24 mouse cellular contexts compared by ENCODE assay signal in genomic region chr5:35600233-35600632, GRCm38 (mm10). TPM values are rescaled to one million over a fixed set of nuclear protein-coding genes. Genes with fewer than 3 reads are reported as not detected.
DNase-seq lines count a peak whose midpoint lies in the region; ATAC-seq and TF ChIP-seq lines count a peak whose summit lies in the region.
"Had no signal": no experiment of that assay in that cellular context is flagged by ENCODE, and none has a peak within 500 bp of the region (broad histone marks: within the 10 kb centered on the region; RNA-seq: fewer than 3 reads in every experiment).

No protein-coding gene starts in this region.

- H3K27ac ChIP-seq in gastrocnemius, adult 2 months: peak overlapping the region; percentile 77
- no peak overlapping the region for H3K27ac ChIP-seq in heart, embryonic 15.5 days
- H3K27ac ChIP-seq in limb, embryonic 11.5 days (replicated peaks; ENCODE audit: low read depth, low read length): 0 out of 2 replicates have a peak overlapping the region, but pooled peaks have one; percentile 8
- H3K27ac ChIP-seq in limb, embryonic 10.5 days: no peak overlapping the region
- H3K27ac ChIP-seq in stomach, postnatal 0 days (replicated peaks): no peak overlapping the region
- H3K27ac ChIP-seq: forebrain, embryonic 10.5 days; forebrain, embryonic 13.5 days; hindbrain, embryonic 10.5 days; hindbrain, embryonic 13.5 days; intestine, embryonic 15.5 days had no signal

- intact Hi-C loops in gastrocnemius, adult 2 months (cut with DNase I): no loop called here

- TF ChIP-seq CTCF in gastrocnemius, adult 2 months (IDR thresholded peaks at IDR 0.05): no peak
- TF ChIP-seq CTCF in stomach, postnatal 0 days (IDR thresholded peaks at IDR 0.05; ENCODE audit: low read depth): no peak

- no peak overlapping the region for H3K9ac ChIP-seq in heart, embryonic 15.5 days
- no peak overlapping the region for H3K9ac ChIP-seq in limb, embryonic 11.5 days (ENCODE audit: low read length)
- no peak overlapping the region for H3K9ac ChIP-seq in stomach, postnatal 0 days (ENCODE audit: low read length)
- H3K9ac ChIP-seq: forebrain, embryonic 13.5 days; heart, embryonic 12.5 days; hindbrain, embryonic 13.5 days; intestine, embryonic 15.5 days had no signal

- H3K36me3 ChIP-seq in heart, embryonic 15.5 days: peaks cover 30% of the 10 kb centered on the region
- H3K36me3 ChIP-seq in limb, embryonic 11.5 days (ENCODE audit: control insufficient read depth, insufficient read depth, low read length): peaks cover 2% of the 10 kb centered on the region; the same call in 1 of the 2 replicates
- peaks cover 33% of the 10 kb centered on the region for H3K36me3 ChIP-seq in limb, embryonic 10.5 days
- H3K36me3 ChIP-seq in stomach, postnatal 0 days (ENCODE audit: control insufficient read depth, insufficient read depth, low read length): peaks cover 11% of the 10 kb centered on the region

- TF ChIP-seq EP300 in stomach, postnatal 0 days (optimal IDR thresholded peaks at IDR 0.05): no peak

- peaks cover 7% of the 10 kb centered on the region for H3K4me1 ChIP-seq in heart, embryonic 15.5 days (replicated peaks)
- no peaks in the 10 kb centered on the region for H3K4me1 ChIP-seq in limb, embryonic 11.5 days (ENCODE audit: control insufficient read depth, insufficient read depth, low read length)
- no peaks in the 10 kb centered on the region for H3K4me1 ChIP-seq in limb, embryonic 10.5 days
- H3K4me1 ChIP-seq in stomach, postnatal 0 days (replicated peaks; ENCODE audit: control insufficient read depth, insufficient read depth): no peaks in the 10 kb centered on the region
- H3K4me1 ChIP-seq: forebrain, embryonic 10.5 days; forebrain, embryonic 13.5 days; hindbrain, embryonic 13.5 days; intestine, embryonic 15.5 days had no signal

- WGBS in heart, embryonic 15.5 days: 56% methylated on average over 11 of the region's 11 CpGs
- 89% methylated on average over 11 of the region's 11 CpGs for WGBS in limb, embryonic 11.5 days
- whole genome bisulfite sequencing in limb, embryonic 10.5 days: 86% methylated on average over 11 of the region's 11 CpGs
- WGBS in stomach, postnatal 0 days: 81% methylated on average over 11 of the region's 11 CpGs

- no peaks in the 10 kb centered on the region; the same call in 1 of the 2 replicates for H3K27me3 ChIP-seq in heart, embryonic 15.5 days
- H3K27me3 ChIP-seq in limb, embryonic 11.5 days (ENCODE audit: control insufficient read depth, insufficient read depth, low read length): no peaks in the 10 kb centered on the region
- no peaks in the 10 kb centered on the region for H3K27me3 ChIP-seq in limb, embryonic 10.5 days (ENCODE audit: low read depth, poor library complexity, severe bottlenecking)
- no peaks in the 10 kb centered on the region for H3K27me3 ChIP-seq in stomach, postnatal 0 days (ENCODE audit: control insufficient read depth, insufficient read depth, low read length)
- H3K27me3 ChIP-seq: CH12.LX; forebrain, embryonic 13.5 days; hindbrain, embryonic 13.5 days; intestine, embryonic 15.5 days; Patski had no signal

- DNase-seq in gastrocnemius, adult 2 months: peak; percentile 74
- DNase-seq in gastrocnemius, postnatal 10 days: no peak
- DNase-seq in heart, adult 9 months (ENCODE audit: low spot score in 2 of 2): no peak
- DNase-seq in limb, embryonic 11.5 days (ENCODE audit: low spot score): no peak
- DNase-seq in limb, embryonic 10.5 days (ENCODE audit: low spot score): no peak
- no peak for DNase-seq in stomach, postnatal 0 days (ENCODE audit: low spot score)
- DNase-seq: adrenal gland, postnatal 10 days; adrenal gland, postnatal 36 days; B cell, adult 2 months; cerebellum, adult 18-20 months; cerebellum, adult 9-10 months; cerebellum, postnatal 14 days; kidney, adult 11 months had no signal

- no peak overlapping the region for H3K4me2 ChIP-seq in heart, embryonic 15.5 days
- H3K4me2 ChIP-seq in limb, embryonic 11.5 days (ENCODE audit: low read depth, severe bottlenecking): no peak overlapping the region
- H3K4me2 ChIP-seq in stomach, postnatal 0 days (replicated peaks; ENCODE audit: low read depth): no peak overlapping the region
- H3K4me2 ChIP-seq: forebrain, embryonic 13.5 days; heart, embryonic 12.5 days; hindbrain, embryonic 13.5 days; intestine, embryonic 15.5 days had no signal

- peak overlapping the region; percentile 24; the same call in 1 of the 2 replicates for H3K4me3 ChIP-seq in gastrocnemius, adult 2 months
- H3K4me3 ChIP-seq in heart, embryonic 15.5 days: no peak overlapping the region
- H3K4me3 ChIP-seq in limb, embryonic 11.5 days (ENCODE audit: low read depth, low read length): no peak overlapping the region
- H3K4me3 ChIP-seq in limb, embryonic 10.5 days: no peak overlapping the region
- no peak overlapping the region for H3K4me3 ChIP-seq in stomach, postnatal 0 days (ENCODE audit: low read depth, low read length)
- H3K4me3 ChIP-seq: forebrain, embryonic 10.5 days; forebrain, embryonic 13.5 days; heart, embryonic 12.5 days; hindbrain, embryonic 10.5 days; hindbrain, embryonic 13.5 days; intestine, embryonic 15.5 days had no signal

- H3K9me3 ChIP-seq in heart, embryonic 15.5 days (replicated peaks): no peaks in the 10 kb centered on the region
- no peaks in the 10 kb centered on the region for H3K9me3 ChIP-seq in limb, embryonic 11.5 days (ENCODE audit: control insufficient read depth, low read length)
- no peaks in the 10 kb centered on the region for H3K9me3 ChIP-seq in limb, embryonic 10.5 days (replicated peaks)
- H3K9me3 ChIP-seq in stomach, postnatal 0 days (ENCODE audit: control insufficient read depth, low read length): no peaks in the 10 kb centered on the region
- H3K9me3 ChIP-seq: forebrain, embryonic 10.5 days; hindbrain, embryonic 10.5 days; hindbrain, embryonic 13.5 days; intestine, embryonic 15.5 days had no signal

- ATAC-seq in heart, embryonic 15.5 days (replicated peaks; ENCODE audit: insufficient number of reproducible peaks, insufficient read depth, low FRiP score, low read depth): 0 out of 2 replicates have a peak, but pooled peaks have one; percentile 23
- ATAC-seq in limb, embryonic 11.5 days (ENCODE audit: insufficient number of reproducible peaks, low FRiP score, low TSS enrichment, low read depth): no peak
- no peak for ATAC-seq in stomach, postnatal 0 days (ENCODE audit: low FRiP score, low TSS enrichment)
- ATAC-seq: forebrain, embryonic 13.5 days; forebrain, embryonic 16.5 days; hindbrain, embryonic 16.5 days; intestine, embryonic 15.5 days; Patski had no signal

RNA-seq across cellular contexts. Expression of gene Acox3, which starts 17.4 kb away (rescaled TPM):
- total RNA-seq in gastrocnemius, adult 2 months (2021): 10 to 100 TPM; 15.4 to 18.0 TPM
- 10 to 100 TPM; 11.1 to 14.5 TPM for total RNA-seq in gastrocnemius, postnatal 10 days (2021)
- polyA plus RNA-seq in heart, embryonic 15.5 days (2015; fragmentation: Nextera tagmentation; extraction: Ambion mirVana): 9.9 and 11.7 TPM in 2 replicates
- 9.7 and 9.9 TPM in 2 replicates for polyA plus RNA-seq in limb, embryonic 11.5 days (2014; fragmentation: Nextera tagmentation; extraction: Ambion mirVana)
- 7.3 and 11.5 TPM in 2 replicates for polyA plus RNA-seq in limb, embryonic 10.5 days (2016; fragmentation: Nextera tagmentation; extraction: Ambion mirVana)
- 9.0 and 9.6 TPM in 2 replicates for polyA plus RNA-seq in stomach, postnatal 0 days (2015; fragmentation: Nextera tagmentation; extraction: Ambion mirVana)

RNA-seq across cellular contexts. Expression of gene Trmt44, which starts 25.4 kb away (rescaled TPM):
- total RNA-seq in gastrocnemius, adult 2 months (2021): 1 to 10 TPM; 1.5 to 1.6 TPM
- 1 to 10 TPM; 2.0 to 3.9 TPM for total RNA-seq in gastrocnemius, postnatal 10 days (2021)
- 4.2 and 5.5 TPM in 2 replicates for polyA plus RNA-seq in heart, embryonic 15.5 days (2015; fragmentation: Nextera tagmentation; extraction: Ambion mirVana)
- polyA plus RNA-seq in limb, embryonic 11.5 days (2014; fragmentation: Nextera tagmentation; extraction: Ambion mirVana): 10.0 and 11.2 TPM in 2 replicates
- 10.1 and 10.6 TPM in 2 replicates for polyA plus RNA-seq in limb, embryonic 10.5 days (2016; fragmentation: Nextera tagmentation; extraction: Ambion mirVana)
- polyA plus RNA-seq in stomach, postnatal 0 days (2015; fragmentation: Nextera tagmentation; extraction: Ambion mirVana): 2.9 and 3.2 TPM in 2 replicates

Comparison
In these comparisons a context has a peak if more than half of its experiments do, and no peak if none do; other contexts are left out.
1. H3K27ac ChIP-seq: peak in gastrocnemius, adult 2 months (single experiment) and limb, embryonic 11.5 days (single experiment); none in heart, embryonic 15.5 days (single experiment), limb, embryonic 10.5 days (single experiment) and stomach, postnatal 0 days (single experiment).